Mouse (Mus musculus) lung, postnatal 14 days (tissue): ENCODE data around the gene Olfr668.
"Not testable (repeated sequence)": the region's sequence is repeated elsewhere in the genome, so short reads cannot be mapped to it uniquely, and the experiment has no call there.

Experiments used
- DNase-seq: peaks from one replicate; pipeline ENCODE4 v3.0.0; 2021

The Olfr668 gene

GRCm38 (mm10) chr7:104927957-104928356 lies at the start of gene Olfr668:
Olfr668 (minus strand) TSS chr7:104928057.
- DNase-seq: no peak

GRCm38 (mm10) chr7:104972507-104972906 lies 44.6 kb upstream of the Olfr668 start:
- not testable (repeated sequence) for DNase-seq

- no peak for DNase-seq
Measured at GRCm38 (mm10) chr7:104962520-104962919, 34.7 kb upstream of the Olfr668 start, which contains the start of gene Olfr670. Olfr670 (minus strand) TSS chr7:104962620.

GRCm38 (mm10) chr7:104950234-104950633 lies 22.4 kb upstream of the Olfr668 start:
- not testable (repeated sequence) for DNase-seq

GRCm38 (mm10) chr7:104933940-104934339 lies 6.1 kb upstream of the Olfr668 start, which contains the start of gene Olfr669:
Olfr669 (plus strand) TSS chr7:104934240.
- no peak for DNase-seq

- DNase-seq: no peak
Measured at GRCm38 (mm10) chr7:104921382-104921781, 6.5 kb downstream of the Olfr668 start, which contains the start of gene Olfr667. Olfr667 (minus strand) TSS chr7:104921482.

- DNase-seq: no peak
Measured at GRCm38 (mm10) chr7:104895852-104896251, 32.0 kb downstream of the Olfr668 start, which contains the start of gene Olfr666. Olfr666 (minus strand) TSS chr7:104895952.

- DNase-seq: no peak
Measured at GRCm38 (mm10) chr7:104877731-104878130, 50.1 kb downstream of the Olfr668 start, which contains the start of gene Olfr665. Olfr665 (plus strand) TSS chr7:104878031.
